Mouse (Mus musculus) hindbrain, embryonic 14.5 days (tissue): ENCODE results near the gene Bcas3. TPM values are rescaled to one million over a fixed set of nuclear protein-coding genes. Genes with fewer than 3 reads are reported as not detected.

Experiments
- ATAC-seq: fragments of 200-750 bp; cut with Nextera tagmentation; 2 replicates; pipeline ENCODE4 v1.8.0; 2017; ENCODE audit warnings: moderate number of reproducible peaks, mild to moderate bottlenecking, moderate TSS enrichment, moderate library complexity; ENCODE audit not compliant: low FRiP score
- DNase-seq: peaks from one replicate; pipeline ENCODE4 v3.0.0-alpha.2; 2015; ENCODE audit warnings: low spot score
- H3K27ac ChIP-seq: fragments of 300-500 bp; sonication (generic); 2 replicates; pipeline ENCODE4 v1.5.1; 2014; ENCODE audit warnings: mild to moderate bottlenecking, moderate library complexity
- H3K27me3 ChIP-seq: fragments of 300-500 bp; sonication (generic); 2 replicates; pipeline ENCODE4 v1.6.1; 2014; ENCODE audit warnings: mild to moderate bottlenecking, low read length, mixed read lengths; ENCODE audit not compliant: control insufficient read depth, insufficient read depth
- H3K36me3 ChIP-seq: fragments of 300-500 bp; sonication (generic); replicated peaks from 2 replicates; pipeline ENCODE4 v1.6.1; 2014; ENCODE audit not compliant: control insufficient read depth, insufficient read depth
- H3K4me1 ChIP-seq: fragments of 300-500 bp; sonication (generic); replicated peaks from 2 replicates; pipeline ENCODE4 v1.6.1; 2014; ENCODE audit warnings: antibody characterized with exemption, low read length, mixed read lengths; ENCODE audit not compliant: control insufficient read depth, insufficient read depth
- H3K4me2 ChIP-seq: fragments of 300-500 bp; sonication (generic); replicated peaks from 2 replicates; pipeline ENCODE4 v1.6.1; 2014; ENCODE audit warnings: mild to moderate bottlenecking, moderate library complexity
- H3K4me3 ChIP-seq: fragments of 300-500 bp; sonication (generic); replicated peaks from 2 replicates; pipeline ENCODE4 v1.5.1; 2014; ENCODE audit warnings: mild to moderate bottlenecking, low read length
- H3K9ac ChIP-seq: fragments of 300-500 bp; sonication (generic); 2 replicates; pipeline ENCODE4 v1.6.1; 2014
- H3K9me3 ChIP-seq: fragments of 300-500 bp; sonication (generic); 2 replicates; pipeline ENCODE4 v1.6.1; 2016; ENCODE audit warnings: low read length; ENCODE audit not compliant: control insufficient read depth
- WGBS: fragments of 180-500 bp; shearing (Covaris S2); extraction: QIAGEN DNeasy Blood & Tissue Kit; methylation state at CpG from one replicate; pipeline ENCODE4 v1.1.7; 2014; 5-methylcytosine and 5-hydroxymethylcytosine counted together
- polyA plus RNA-seq: library from polyadenylated mRNA; unstranded; fragments of >200 nt; fragmentation: Nextera tagmentation; extraction: Ambion mirVana; gene quantifications from 2 replicates; pipeline ENCODE4 v1.2.1, GENCODE M21; 2014

Bcas3 gene
- polyA plus RNA-seq, 1 experiment from 2014 or later = 29.2 TPM

- DNase-seq (no peak), ATAC-seq (no peak)
- no peak overlapping the region for H3K4me2 ChIP-seq
- H3K27ac ChIP-seq = no peak overlapping the region
- no peak overlapping the region for H3K9ac ChIP-seq
- no peak overlapping the region for H3K4me3 ChIP-seq
- whole genome bisulfite sequencing = 83% methylated on average over 2 of the region's 2 CpGs
- H3K4me1 ChIP-seq = no peaks in the 10 kb centered on the region
- no peaks in the 10 kb centered on the region for H3K27me3 ChIP-seq
- H3K36me3 ChIP-seq = no peaks in the 10 kb centered on the region
- no peaks in the 10 kb centered on the region for H3K9me3 ChIP-seq
Measured at GRCm38 (mm10) chr11:85729725-85730124, 376.8 kb downstream of the Bcas3 start.

- DNase-seq = no peak
Measured at GRCm38 (mm10) chr11:85732462-85733012, 379.6 kb downstream of the Bcas3 start.

GRCm38 (mm10) chr11:85733577-85733976, 380.6 kb downstream of the Bcas3 start:
- 52% methylated on average over 3 of the region's 3 CpGs for WGBS

More at GRCm38 (mm10) chr11:85732462-85733012, 379.6 kb downstream of the Bcas3 start:
- H3K4me3 ChIP-seq = no peak overlapping the region
- ATAC-seq = no peak
- no peaks in the 10 kb centered on the region for H3K4me1 ChIP-seq
- no peaks in the 10 kb centered on the region for H3K36me3 ChIP-seq
- no peaks in the 10 kb centered on the region for H3K27me3 ChIP-seq
- WGBS = 77% methylated on average over 4 of the region's 4 CpGs
- H3K27ac ChIP-seq = no peak overlapping the region
- H3K4me2 ChIP-seq = no peak overlapping the region
- no peaks in the 10 kb centered on the region for H3K9me3 ChIP-seq
- H3K9ac ChIP-seq = no peak overlapping the region

DNA sequence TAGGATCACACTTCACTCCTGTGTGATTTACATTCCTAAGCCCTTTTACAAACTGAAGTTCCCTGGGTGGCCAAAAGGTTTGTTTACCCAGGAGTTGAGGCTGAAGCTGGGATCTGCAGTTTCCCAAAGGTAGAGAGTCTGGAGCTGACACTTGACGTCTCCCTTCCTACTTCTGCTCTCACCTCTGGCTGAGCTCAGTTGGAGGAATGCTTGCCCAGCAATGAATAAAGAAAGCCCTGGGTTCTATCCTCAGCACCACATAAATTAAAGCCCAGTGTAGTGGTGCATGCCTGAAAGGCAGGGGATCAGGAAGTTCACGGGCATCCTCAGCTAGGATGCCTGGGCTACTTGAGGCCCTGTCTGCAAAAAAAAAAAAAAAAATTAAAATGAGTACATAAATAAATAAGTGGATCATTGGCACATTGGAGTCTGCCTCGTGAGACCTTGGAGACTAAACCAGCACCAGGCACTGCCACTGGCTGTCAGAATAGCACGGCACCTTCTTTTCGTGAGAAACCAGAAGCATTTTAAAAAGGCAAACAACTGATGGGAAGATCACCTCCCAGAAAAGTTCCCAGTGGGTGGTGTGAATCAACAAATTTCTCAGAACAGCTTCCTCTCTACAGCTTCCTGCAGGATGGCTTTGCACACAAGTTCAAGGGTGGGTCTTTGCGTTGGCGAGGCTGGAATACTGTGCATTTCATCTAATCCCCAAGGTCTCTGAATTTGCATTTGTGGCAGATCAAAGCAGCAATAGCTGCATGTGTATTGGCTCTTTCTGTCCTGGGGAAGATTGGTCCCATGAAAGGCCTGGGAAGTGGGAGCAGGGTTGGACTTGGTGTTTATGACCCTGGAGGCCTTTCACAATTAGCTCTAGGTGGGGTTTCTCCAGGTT, 381.6 kb downstream of the Bcas3 start:
- Histone ChIP-seq H3K9ac (no peak overlapping the region), H3K9me3 (no peaks in the 10 kb centered on the region), H3K27ac (no peak overlapping the region), H3K27me3 (no peaks in the 10 kb centered on the region), H3K4me3 (no peak overlapping the region), H3K4me1 (0 out of 2 replicates have a peak, but pooled peaks cover under 1% of the 10 kb centered on the region), H3K4me2 (no peak overlapping the region), H3K36me3 (no peaks in the 10 kb centered on the region)
- DNase-seq = no peak
- 51% methylated on average over 7 of the region's 7 CpGs for WGBS
- no peak for ATAC-seq

More at GRCm38 (mm10) chr11:85733577-85733976, 380.6 kb downstream of the Bcas3 start:
- no peaks in the 10 kb centered on the region for H3K36me3 ChIP-seq
- H3K4me2 ChIP-seq = no peak overlapping the region
- H3K9me3 ChIP-seq = no peaks in the 10 kb centered on the region
- no peaks in the 10 kb centered on the region for H3K4me1 ChIP-seq
- H3K27me3 ChIP-seq = no peaks in the 10 kb centered on the region
- no peak overlapping the region for H3K27ac ChIP-seq
- H3K9ac ChIP-seq = no peak overlapping the region
- DNase-seq (no peak), ATAC-seq (no peak)
- H3K4me3 ChIP-seq = no peak overlapping the region

GRCm38 (mm10) chr11:85737227-85737626, 384.3 kb downstream of the Bcas3 start:
- H3K4me2 ChIP-seq = no peak overlapping the region
- no peak overlapping the region for H3K9ac ChIP-seq
- no peaks in the 10 kb centered on the region for H3K27me3 ChIP-seq
- H3K36me3 ChIP-seq = no peaks in the 10 kb centered on the region
- DNase-seq = no peak
- no peak for ATAC-seq
- H3K9me3 ChIP-seq = no peaks in the 10 kb centered on the region
- H3K4me1 ChIP-seq = 0 out of 2 replicates have a peak, but pooled peaks cover 5% of the 10 kb centered on the region
- no peak overlapping the region for H3K27ac ChIP-seq
- 55% methylated on average over 9 of the region's 9 CpGs for WGBS
- H3K4me3 ChIP-seq = no peak overlapping the region

GRCm38 (mm10) chr11:85737893-85738292, 384.9 kb downstream of the Bcas3 start:
- Histone ChIP-seq H3K4me1 (0 out of 2 replicates have a peak, but pooled peaks cover 5% of the 10 kb centered on the region), H3K27me3 (no peaks in the 10 kb centered on the region), H3K9ac (no peak overlapping the region), H3K27ac (no peak overlapping the region), H3K9me3 (no peaks in the 10 kb centered on the region), H3K4me3 (no peak overlapping the region), H3K36me3 (no peaks in the 10 kb centered on the region), H3K4me2 (no peak overlapping the region)
- ATAC-seq (no peak), DNase-seq (no peak)
- 38% methylated on average over 3 of the region's 3 CpGs for WGBS

- Histone ChIP-seq H3K36me3 (no peaks in the 10 kb centered on the region), H3K27me3 (no peaks in the 10 kb centered on the region), H3K4me1 (0 out of 2 replicates have a peak, but pooled peaks cover 5% of the 10 kb centered on the region), H3K4me3 (no peak overlapping the region), H3K4me2 (no peak overlapping the region), H3K9me3 (no peaks in the 10 kb centered on the region), H3K9ac (no peak overlapping the region), H3K27ac (no peak overlapping the region)
- DNase-seq (no peak), ATAC-seq (no peak)
- WGBS = 39% methylated on average over 5 of the region's 5 CpGs
Measured at GRCm38 (mm10) chr11:85738585-85738984, 385.6 kb downstream of the Bcas3 start.

- no peak overlapping the region for H3K27ac ChIP-seq
- H3K36me3 ChIP-seq = no peaks in the 10 kb centered on the region
- 59% methylated on average over 6 of the region's 6 CpGs for WGBS
- H3K9me3 ChIP-seq = no peaks in the 10 kb centered on the region
- H3K4me3 ChIP-seq = no peak overlapping the region
- ATAC-seq (no peak), DNase-seq (no peak)
- H3K27me3 ChIP-seq = no peaks in the 10 kb centered on the region
- no peak overlapping the region for H3K9ac ChIP-seq
- H3K4me1 ChIP-seq = 0 out of 2 replicates have a peak, but pooled peaks cover 5% of the 10 kb centered on the region
- no peak overlapping the region for H3K4me2 ChIP-seq
Measured at GRCm38 (mm10) chr11:85739266-85739977, 386.5 kb downstream of the Bcas3 start.

DNA sequence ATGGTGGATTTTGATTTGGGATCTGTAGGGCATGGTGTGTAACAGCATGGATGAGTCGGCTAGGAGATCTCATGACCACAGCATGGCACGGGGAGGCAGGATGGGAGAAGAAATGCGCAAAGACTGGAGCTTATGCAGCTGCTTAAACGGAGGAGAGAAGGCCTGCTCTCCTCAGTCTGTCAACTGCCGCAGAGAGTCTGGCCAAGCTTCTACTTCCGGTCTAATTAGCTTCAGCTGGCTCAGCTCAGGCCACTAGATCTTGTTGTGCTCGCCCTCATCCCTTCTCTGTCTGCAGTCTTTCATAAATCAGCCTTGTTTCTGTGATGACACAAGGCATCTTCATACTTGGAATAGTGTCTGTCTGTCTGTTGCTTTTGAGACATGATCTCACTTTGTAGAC, 393.4 kb downstream of the Bcas3 start:
- 77% methylated on average over 7 of the region's 7 CpGs for WGBS
- H3K4me2 ChIP-seq = no peak overlapping the region
- DNase-seq = no peak
- H3K36me3 ChIP-seq = no peaks in the 10 kb centered on the region
- no peak overlapping the region for H3K4me3 ChIP-seq
- H3K27me3 ChIP-seq = no peaks in the 10 kb centered on the region
- H3K27ac ChIP-seq = no peak overlapping the region
- no peaks in the 10 kb centered on the region for H3K9me3 ChIP-seq
- H3K4me1 ChIP-seq = no peaks in the 10 kb centered on the region
- ATAC-seq = no peak
- no peak overlapping the region for H3K9ac ChIP-seq
